Mouse (Mus musculus): Measurements from ENCODE around the gene Hdac9.

- TF ChIP-seq CTCF (IDR thresholded peaks at IDR 0.05; ENCODE audit: control insufficient read depth, insufficient read depth, insufficient read length) (no peak), USF1 (IDR thresholded peaks at IDR 0.05; ENCODE audit: low read depth) (no peak), CEBPB (IDR thresholded peaks at IDR 0.05; ENCODE audit: low read depth) (no peak)
Observed at GRCm38 (mm10) chr12:34472949-34473651, 443.8 kb downstream of the Hdac9 start.

Measured in C2C12 (cell line).